Mouse (Mus musculus) left cerebral cortex, postnatal 14 days (tissue): ENCODE results near the gene Sh3bp5. TPM values are rescaled to one million over a fixed set of nuclear protein-coding genes. Genes with fewer than 3 reads are reported as not detected.
"Not testable (repeated sequence)": the region's sequence is repeated elsewhere in the genome, so short reads cannot be mapped to it uniquely, and the experiment has no call there.

Experiments
- DNase-seq, 2 experiments: peaks; one replicate each; pipeline ENCODE4 v3.0.0; 2021 to 2022; ENCODE audit warnings: low spot score in 2 of 2, mixed read lengths in 1 of 2
- intact Hi-C: fragments of 180-260 bp; cut with DNase I; formaldehyde crosslinking; loops from one replicate; pipeline ENCODE4 v1.15.1; 2025
- long read RNA-seq, 2 experiments: library from polyadenylated mRNA; stranded (forward); transcript quantifications; one replicate each; pipeline ENCODE4 v2.0.0; 2021
- total RNA-seq, 2 experiments: library from RNA; stranded (reverse); gene quantifications; 2 replicates each; pipeline ENCODE4 v1.2.3; 2021

Sh3bp5 gene
- total RNA-seq, result 10 to 100 TPM; 73.5 to 73.9 TPM
- long read RNA-seq, experiment 1, transcript Sh3bp5-201 (9 exons, 2,684 nt), result major isoform, 87 of 91 reads
- long read RNA-seq, experiment 1, partial matches to known transcripts, result 3 of 91 reads
- long read RNA-seq, experiment 1, other reads (novel, unspliced or antisense), result 1 of 91 reads
- long read RNA-seq, experiment 2, transcript Sh3bp5-201 (9 exons, 2,684 nt), result major isoform, 65 of 76 reads
- long read RNA-seq, experiment 2, partial matches to known transcripts, result 6 of 76 reads
- long read RNA-seq, experiment 2, other reads (novel, unspliced or antisense), result 5 of 76 reads

DNA sequence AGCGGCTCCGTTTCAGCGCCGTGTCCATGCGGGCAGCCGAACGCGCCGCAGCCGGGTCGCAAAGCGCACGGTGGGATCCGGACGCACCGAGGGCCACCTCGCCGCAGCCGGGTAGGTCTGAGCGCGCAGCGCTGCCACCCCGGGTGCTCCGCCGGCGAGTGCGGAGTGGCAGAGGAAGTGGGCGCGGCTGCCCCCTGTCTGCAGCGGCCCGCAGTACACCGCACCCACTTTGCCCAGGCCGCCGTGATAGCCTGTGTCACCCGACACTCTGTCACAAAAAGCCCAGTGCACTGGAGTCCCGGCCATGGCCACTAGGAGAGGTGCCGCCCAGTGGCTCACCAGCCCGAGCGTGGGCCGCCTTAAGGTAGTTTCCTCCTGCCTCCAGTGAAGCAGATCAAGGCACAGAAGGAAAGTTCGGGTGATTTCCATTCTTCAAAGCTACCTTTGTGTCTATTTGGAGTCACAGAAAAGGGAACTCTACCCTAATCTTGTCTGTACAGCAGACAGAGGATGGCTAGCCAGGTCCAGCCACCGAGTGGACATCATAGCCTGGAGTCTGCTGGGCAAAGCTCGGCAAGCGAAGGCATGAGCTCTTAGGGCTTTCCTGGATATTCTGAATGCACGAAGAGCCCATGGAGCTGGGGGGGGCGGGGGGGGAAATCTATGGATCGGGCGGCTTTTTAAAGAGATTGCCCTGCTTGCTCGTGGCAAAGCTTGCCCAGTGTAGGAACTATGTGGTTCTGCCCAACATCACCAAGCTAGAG lies at the start of gene Sh3bp5:
Gene Sh3bp5 (minus strand): TSS at position 149 of the 764 bp plus-strand sequence.
- intact Hi-C loops, result loop anchor here (2.0 kb wide), 1 partner anchor 51 kb away; no protein-coding TSS in a partner anchor
- peak; percentile 94 to 96 for DNase-seq

DNA sequence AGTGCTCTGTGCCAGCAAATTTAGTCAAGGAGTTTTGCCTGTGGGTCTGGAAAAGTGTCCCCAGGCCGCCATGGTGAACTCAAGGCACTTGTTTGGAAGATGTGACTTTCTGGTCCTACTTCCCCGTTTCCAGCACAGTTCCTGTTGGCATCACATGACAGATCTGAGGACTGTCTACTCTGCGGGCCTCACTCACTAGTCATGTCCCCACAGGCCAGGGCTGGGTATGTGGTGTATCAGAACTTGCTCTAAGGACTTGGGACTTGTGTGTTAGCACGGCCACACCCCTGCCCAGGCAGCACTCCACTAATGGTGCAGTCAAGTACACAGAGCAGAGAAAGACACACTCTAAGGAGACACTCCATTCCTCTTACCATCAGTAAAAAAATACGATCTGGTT lies 46.5 kb upstream of the Sh3bp5 start:
- intact Hi-C loops, result no loop called here
- DNase-seq, result no peak

DNA sequence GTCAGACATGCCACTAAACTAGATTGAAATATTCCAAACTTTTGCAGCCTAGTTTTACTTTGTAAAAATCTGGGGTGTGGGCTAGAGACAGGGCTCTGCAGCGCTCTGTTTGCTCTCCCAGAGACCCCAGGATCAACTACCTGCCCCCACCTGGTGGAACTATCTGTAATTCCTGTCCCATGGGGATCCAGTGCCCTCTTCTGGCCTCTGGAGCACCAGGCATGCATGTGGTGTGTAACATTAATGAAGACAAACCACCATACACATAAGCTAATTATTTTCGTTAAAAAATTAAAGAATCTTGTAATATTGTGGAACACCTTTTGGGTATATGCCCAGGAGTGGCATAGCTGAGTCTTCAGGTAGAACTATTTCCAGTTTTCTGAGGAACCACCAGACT lies 37.4 kb upstream of the Sh3bp5 start:
- no peak for DNase-seq
- intact Hi-C loops, result loop anchor here (2.0 to 5.0 kb wide), 2 partner anchors 86 to 200 kb away; no protein-coding TSS in a partner anchor

DNA sequence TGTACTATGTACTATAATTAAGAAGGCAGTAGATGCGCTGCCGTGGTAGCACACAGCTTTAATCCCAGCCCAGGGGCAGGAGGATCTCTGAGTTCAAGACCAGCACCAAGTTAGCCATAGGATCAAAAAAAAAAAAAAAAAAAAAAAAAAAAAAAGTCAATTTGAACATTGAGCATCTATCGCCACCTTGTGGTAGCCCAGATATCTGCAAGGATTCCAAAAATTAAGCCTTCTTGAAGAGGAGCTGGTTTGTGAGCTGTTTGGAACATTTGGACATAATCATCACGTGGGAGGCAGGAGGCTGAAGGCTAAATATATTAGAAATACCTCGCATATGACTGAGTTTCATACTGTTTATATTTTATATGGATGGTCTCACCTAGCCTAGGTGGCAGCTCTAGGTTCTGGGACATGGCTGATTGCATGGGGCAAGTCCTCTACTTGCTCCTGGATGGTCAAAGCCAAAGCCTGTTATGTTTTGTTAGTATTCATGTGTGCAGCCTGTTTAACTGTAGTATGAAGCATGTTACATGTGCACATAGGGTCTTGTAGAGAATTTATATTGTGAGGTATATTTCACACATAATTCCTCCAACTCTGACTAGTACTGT lies 36.7 kb upstream of the Sh3bp5 start:
- intact Hi-C loops, result loop anchor here (2.0 to 5.0 kb wide), 2 partner anchors 85 to 200 kb away; no protein-coding TSS in a partner anchor
- peak; percentile 79 to 86 for DNase-seq

DNA sequence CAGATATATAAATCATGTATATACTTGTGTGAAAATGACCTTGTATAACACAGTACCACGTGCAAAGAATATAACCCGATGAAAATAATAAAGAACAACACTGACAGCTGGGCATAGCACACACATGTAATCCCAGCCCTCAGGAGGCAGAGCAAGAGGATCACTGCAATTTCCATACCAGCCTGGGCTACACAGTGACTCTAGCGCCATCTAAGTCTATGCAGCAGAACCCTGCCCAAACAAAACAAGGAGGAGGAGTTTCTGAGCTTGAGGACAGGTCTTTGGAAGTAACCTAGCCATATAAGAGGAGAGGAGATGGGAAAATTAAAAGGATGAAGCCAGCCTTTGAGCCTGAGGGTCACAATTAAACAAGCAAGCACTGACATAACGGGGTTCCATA lies 33.8 kb upstream of the Sh3bp5 start:
- intact Hi-C loops, result loop anchor here (2.0 to 5.0 kb wide), 2 partner anchors 82 to 105 kb away; no protein-coding TSS in a partner anchor
- DNase-seq, result no peak

DNA sequence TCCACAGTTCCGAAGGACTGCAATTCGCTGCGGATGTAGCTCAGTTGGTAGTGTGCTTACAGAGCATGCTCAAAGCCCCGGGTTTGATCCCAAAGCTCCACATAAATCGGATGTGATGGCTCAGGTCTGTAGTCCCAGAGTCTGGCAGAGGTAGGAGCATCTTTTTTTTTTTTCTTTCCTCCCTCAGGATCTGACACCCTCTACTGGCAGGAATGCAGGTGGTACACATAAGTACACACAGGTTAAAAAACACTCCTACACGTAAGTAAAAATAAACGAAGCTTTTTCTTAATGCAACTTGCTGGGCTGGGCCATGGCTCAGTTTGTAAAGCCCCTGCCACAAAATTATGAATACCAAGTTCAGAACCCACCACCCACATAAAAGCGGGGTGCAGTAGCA lies 28.3 kb upstream of the Sh3bp5 start:
- DNase-seq, result no peak
- intact Hi-C loops, result no loop called here

DNA sequence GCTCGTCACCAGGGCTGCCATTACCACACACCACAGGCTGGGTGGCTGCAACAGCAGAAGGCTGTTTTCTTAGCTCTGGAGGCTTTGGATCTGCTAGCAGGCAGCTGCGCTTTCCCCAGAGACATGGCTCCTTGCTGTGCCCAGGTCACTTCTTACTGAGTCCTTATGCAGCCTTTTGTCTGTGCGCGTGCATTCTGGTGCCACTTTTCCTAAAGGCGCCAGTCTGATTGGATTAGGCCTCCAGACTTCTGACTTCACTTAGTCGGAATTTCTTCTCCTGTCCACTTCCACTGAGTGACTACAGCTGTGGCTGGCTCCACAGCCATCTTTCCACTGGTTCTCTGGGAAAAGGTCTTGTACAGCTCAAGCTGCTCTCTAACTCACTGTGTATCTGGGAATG lies 27.0 kb upstream of the Sh3bp5 start:
- no peak for DNase-seq
- intact Hi-C loops, result no loop called here

DNA sequence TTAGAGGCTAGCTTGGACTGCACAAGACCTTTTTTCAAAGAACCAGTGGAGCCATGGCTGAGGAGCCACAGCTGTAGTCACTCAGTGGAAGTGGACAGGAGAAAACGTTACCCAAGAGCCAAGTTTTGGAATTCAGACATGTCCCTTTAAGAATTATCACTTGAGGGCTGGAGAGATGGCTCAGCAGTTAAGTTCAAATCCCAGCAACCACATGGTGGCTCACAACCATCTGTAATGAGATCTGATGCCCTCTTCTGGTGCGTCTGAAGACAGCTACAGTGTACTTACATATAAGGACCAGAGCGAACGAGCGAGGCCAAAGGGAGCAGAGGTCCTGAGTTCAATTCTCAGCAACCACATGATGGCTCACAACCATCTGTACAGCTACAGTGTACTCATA lies 26.3 kb upstream of the Sh3bp5 start:
- intact Hi-C loops, result not testable (repeated sequence)

DNA sequence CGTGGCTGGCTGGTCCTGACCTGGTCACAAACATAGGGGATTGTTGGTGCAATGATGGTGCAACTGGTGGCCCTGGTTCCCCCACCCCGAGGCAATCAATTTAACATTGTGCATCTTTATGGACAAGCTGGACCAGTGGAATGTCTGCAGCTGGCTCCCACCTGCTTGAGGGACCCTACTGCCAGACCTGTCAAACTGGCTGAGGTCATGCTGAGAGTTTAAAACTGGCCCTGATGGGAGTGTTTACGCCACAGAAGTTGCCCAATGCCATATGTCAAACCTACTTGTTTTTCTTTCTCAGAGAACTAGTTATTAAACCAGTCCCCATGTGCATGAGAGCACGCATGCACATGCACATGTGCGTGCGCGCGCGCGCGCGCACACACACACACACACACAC lies 22.1 kb upstream of the Sh3bp5 start:
- DNase-seq, result no peak
- intact Hi-C loops, result no loop called here

More for the DNA sequence above, 26.3 kb upstream of the Sh3bp5 start:
- DNase-seq, result not testable (repeated sequence)

DNA sequence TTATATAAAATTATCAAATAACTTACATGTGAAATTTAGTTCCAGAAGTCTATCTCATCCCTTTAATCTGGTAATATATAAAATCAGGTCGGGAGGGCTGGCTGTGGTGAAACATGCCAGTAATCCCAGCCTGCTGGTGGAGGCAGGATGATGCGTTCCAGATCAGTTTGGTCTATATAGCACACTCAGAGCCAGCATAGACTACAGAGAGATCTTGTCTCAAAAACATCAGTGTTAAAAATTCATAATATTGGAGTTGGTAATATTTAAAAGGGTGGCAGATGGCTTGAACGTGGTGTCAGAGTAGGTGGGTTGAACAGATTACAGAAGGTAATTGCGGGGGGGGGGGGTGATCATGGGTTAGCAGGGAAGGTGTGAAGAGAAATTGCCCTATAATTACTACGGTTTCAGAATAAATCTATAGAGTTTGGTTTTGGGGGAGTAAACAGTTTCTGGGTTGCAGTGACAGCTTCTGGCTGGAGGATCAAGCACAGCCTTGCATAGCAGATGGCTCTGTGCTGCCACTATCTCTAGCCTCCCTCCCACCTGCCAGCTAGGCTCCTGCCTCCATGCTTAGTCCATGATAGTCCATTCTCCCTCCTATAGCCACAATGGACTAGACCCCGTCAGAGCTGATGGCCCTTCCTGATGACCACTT lies 20.3 kb upstream of the Sh3bp5 start:
- intact Hi-C loops, result no loop called here
- no peak for DNase-seq

DNA sequence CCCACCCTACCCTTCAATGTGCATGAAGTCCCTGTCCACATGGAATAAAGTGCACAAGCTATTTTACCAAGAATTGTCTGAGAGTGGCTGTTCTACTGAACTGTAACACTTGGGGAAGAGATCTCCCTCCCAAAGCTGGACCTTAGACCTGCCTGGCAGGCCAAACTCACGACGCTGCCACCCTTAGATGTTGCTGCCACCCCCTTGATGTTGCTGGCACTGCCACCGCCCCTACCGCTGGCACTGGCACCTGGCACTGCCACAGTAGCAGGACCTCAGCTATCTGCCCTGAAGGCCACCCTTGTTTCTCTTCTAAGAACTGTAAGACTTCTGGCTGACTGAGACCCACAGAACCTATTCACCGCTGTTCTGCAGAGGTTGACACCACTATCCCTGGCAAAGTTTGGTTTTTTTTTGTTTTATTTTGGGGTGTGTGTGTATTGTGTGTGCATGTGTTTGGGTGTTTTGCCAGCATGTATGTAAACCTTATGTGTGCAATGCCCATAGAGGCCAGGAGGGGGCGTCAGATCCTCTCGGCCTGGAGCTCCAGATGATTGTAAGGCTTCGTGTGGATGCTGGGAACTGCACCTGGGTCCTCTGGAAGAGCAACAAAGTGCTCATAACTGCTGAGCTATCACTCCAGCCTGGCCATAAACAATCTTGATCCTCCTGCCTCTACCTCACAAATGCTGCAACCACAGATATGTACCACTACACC lies 19.1 kb upstream of the Sh3bp5 start:
- no peak for DNase-seq
- intact Hi-C loops, result no loop called here

DNA sequence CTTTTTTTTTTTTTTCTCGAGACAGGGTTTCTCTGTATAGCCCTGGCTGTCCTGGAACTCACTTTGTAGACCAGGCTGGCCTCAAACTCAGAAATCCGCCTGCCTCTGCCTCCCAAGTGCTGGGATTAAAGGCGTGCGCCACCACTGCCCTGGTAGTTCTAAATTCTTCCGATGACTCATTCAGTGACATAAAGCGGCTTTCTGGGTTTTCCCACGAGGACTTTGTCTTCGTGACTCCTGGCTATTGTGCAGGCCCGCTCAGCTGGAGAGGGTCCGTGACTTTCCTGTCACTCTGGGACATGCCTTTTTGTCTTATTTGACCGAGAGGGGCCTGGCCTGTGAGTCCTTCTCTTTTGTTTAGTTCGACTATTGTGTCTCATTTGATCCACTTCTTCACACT lies 18.1 kb upstream of the Sh3bp5 start:
- DNase-seq, intact Hi-C loops: not testable (repeated sequence)

DNA sequence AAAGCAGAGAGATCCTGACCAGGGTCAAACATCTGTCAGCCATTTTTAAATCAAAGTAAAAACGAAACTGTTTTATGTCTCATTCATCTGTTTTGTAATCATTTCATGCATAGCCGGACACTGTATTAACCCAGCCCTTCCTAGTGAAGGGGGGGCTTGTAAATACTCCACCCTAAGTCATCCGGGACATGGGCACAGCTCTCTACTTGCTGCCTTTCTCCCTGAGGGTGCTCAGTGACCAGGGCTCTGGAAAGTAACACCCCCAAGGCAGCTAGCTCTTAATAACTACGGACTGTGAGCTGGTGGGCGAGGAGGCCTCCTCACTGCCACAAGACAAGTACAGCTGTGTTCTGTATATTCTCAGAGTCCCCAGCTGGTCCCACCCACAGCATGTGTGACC lies 13.1 kb upstream of the Sh3bp5 start:
- intact Hi-C loops, result no loop called here
- DNase-seq, result no peak

DNA sequence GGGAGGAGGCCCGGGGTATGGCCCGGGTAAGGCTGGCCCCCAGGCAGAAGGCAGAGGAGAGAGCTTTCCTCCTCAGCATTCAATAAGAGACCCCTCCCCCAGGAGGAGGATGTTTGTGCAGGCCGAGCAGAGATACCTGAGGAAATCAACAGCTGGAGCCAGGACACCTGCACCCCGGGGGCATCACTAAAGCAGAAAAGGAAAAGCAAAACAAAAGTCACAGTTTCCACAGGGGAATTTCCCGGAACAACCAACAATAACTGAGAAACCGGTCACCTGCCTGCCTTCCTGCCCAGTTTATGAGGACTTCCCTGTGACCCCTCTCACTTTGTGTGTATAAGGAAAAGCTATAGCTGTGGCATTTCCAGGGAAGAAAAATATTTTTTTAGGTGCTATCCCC lies 7.7 kb upstream of the Sh3bp5 start:
- DNase-seq, result no peak

DNA sequence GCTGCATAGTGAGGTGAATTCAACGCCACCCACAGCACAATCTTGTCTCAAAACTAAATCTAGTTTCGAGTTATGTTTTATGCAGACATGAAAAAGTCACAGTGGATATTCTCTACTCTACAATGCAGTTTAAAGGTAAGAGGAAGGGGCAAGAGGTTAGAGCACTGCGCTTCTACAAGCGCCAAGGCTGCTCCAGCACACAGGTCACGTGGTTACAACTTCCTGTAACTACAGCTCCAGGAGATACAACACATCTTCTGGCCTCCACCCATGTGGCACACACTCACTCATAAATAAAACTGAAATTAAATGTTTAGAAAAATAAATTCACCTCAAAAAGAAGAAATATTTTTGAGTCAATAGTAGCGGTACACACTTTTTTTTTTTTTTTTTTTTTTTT lies 4.8 kb upstream of the Sh3bp5 start:
- intact Hi-C loops, result no loop called here
- DNase-seq, result no peak

More for the DNA sequence above, 7.7 kb upstream of the Sh3bp5 start:
- intact Hi-C loops, result no loop called here

DNA sequence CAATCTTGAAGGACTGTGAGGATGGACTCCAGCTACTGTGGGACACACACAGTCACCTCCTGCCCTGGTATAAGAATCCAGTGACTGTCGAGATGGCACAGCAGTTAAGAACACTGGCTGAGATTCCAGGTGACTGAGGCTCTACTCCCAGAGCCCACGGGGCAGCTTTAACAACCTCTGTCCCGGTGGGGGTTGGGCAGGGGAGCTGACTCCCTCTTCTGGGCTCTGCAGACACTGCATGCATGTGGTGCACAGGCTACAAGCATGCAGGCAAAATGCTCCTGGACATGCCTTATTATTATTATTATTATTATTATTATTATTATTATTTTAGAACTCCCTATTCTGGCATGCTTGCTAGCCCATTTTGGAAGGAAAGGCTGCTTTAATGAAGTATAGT lies 4.4 kb upstream of the Sh3bp5 start:
- no peak for DNase-seq
- intact Hi-C loops, result no loop called here

DNA sequence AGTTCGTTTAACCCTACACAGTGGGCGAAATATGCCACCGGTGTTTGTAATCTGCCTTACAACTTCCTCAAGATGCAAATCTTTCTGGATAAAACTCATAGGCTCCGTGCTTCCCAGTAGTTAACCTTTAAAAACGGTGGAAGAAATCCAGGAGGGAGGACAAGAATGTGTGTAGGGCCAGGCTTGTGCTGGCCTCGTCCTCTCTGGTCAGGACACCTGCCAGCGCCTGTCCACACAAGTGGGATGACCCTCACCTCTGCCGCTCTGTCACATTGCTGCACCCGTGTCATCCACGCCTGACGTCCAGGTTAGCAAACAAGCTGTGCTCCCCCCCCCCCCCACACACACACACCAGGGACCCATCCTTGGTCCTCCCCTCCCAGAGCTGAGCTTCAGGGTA lies 3.4 kb upstream of the Sh3bp5 start:
- DNase-seq, result no peak
- intact Hi-C loops, result no loop called here

DNA sequence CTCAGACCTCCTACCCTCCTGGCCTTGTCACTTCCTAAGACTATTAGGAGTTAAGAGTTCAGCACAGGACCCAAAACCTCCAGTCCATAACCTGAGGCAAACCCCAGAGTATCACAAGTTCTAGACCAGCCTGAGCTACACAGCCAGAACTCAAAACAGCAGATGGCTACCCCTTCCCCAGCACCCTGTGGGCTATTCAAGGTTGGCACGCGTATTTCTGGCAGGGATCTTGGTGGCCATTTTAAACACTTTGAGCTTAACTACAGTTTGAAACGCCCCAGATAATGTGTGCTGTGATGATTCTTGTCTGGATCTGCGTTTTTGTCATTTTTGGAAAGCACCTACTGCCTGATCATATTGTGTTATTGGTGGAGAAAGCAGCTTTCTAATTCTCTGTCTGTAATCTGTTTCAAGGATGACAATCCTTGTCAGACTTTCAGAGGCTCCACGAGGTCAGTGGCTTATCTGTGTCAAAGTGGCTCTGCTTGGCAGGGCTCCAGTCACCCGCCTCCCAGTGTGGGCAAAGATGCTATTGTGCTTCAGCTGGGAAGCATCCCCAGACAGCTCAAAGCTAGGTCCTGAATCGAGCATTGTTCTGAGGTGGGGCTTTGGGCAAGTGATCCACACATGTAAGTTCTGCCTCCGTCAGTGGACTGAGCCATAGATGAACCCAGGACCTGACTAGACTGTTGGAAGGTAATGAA lies 2.1 kb upstream of the Sh3bp5 start:
- DNase-seq, result peak in 1 of 2 experiments; percentile 26
- intact Hi-C loops, result loop anchor here (2.0 kb wide), 1 partner anchor 53 kb away; no protein-coding TSS in a partner anchor
